ENCODE assay signal across 32 mouse cellular contexts in the genomic region with DNA sequence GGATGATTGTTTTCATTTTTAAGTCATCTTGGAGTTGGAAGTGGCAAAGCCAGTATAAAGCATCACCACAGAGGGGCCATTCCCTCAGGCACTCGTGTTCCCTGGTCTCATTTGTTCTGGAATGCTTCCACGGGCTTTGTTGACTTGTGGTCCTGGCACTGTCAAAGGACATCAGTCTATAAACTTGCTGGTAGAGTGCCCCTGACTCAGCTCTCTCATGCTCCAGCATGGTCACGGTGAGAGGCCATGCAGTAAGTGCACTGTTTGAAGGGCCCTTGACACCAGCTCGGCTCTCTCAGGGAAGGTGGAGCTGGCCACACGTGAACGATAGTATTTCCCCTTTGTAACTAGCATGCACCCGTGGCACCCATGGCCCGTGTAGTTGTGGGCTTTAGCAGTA. TPM values are rescaled to one million over a fixed set of nuclear protein-coding genes. Genes with fewer than 3 reads are reported as not detected.
A peak's percentile ranks its signal among the peaks of the same experiment; 100 is the strongest.
DNase-seq lines count a peak whose midpoint lies in the region; TF ChIP-seq lines count a peak whose summit lies in the region.
"Had no signal": no experiment of that assay in that cellular context is flagged by ENCODE, and none has a peak within 500 bp of the region (broad histone marks: within the 10 kb centered on the region; RNA-seq: fewer than 3 reads in every experiment).

No protein-coding gene starts in this region.

- H3K4me3 ChIP-seq in lung, adult 2 months (replicated peaks; ENCODE audit: extremely low read depth, low read depth, low read length): no peak overlapping the region
- H3K4me3 ChIP-seq: embryonic facial prominence, embryonic 12.5 days; embryonic facial prominence, embryonic 15.5 days; gastrocnemius, adult 2 months; heart, adult 2 months; heart, embryonic 10.5 days; heart, embryonic 13.5 days; hindbrain, embryonic 12.5 days; hindbrain, embryonic 15.5 days had no signal

- TF ChIP-seq CTCF in lung, adult 2 months (IDR thresholded peaks at IDR 0.05; ENCODE audit: insufficient read depth, low read length): no peak

- peak; percentile 76 to 83 for DNase-seq in lung, adult 18-20 months
- peak; percentile 39 for DNase-seq in lung, adult 2 months
- peak; percentile 34 for DNase-seq in lung, postnatal 10 days
- DNase-seq in lung, postnatal 36 days: peak; percentile 75
- no peak for DNase-seq in thymus, postnatal 0 days (ENCODE audit: low spot score)
- no peak for DNase-seq in embryo, embryonic 10 days (ENCODE audit: low spot score)
- DNase-seq in layer of hippocampus, adult 8-10 months (ENCODE audit: low spot score in 2 of 2): no peak
- DNase-seq: adrenal gland, adult 2 months; adrenal gland, postnatal 14 days; cerebellum, adult 11-12 months; cerebellum, adult 8-10 months; cerebellum, postnatal 10 days; cerebellum, postnatal 36 days; forebrain, postnatal 0 days; gastrocnemius, adult 2 months; gastrocnemius, postnatal 14 days; heart, adult 2 months had no signal

- TF ChIP-seq POLR2A in lung, adult 2 months (IDR thresholded peaks at IDR 0.05; ENCODE audit: borderline replicate concordance, extremely low read depth, low read depth, low read length): no peak

- peaks cover 8% of the 10 kb centered on the region for H3K4me1 ChIP-seq in lung, adult 2 months (ENCODE audit: control insufficient read depth, insufficient read depth, low read length)

- WGBS in lung, adult 2 months: 69% methylated on average over 8 of the region's 8 CpGs

RNA-seq across cellular contexts. Expression of a gene that starts 2.7 kb away (rescaled TPM):
- 0.18 TPM in 1 of 2 replicates, not detected in the other for polyA plus RNA-seq in lung, adult 2 months (2012; rRNA removed)
- 0.31 TPM in 1 of 2 replicates, not detected in the other for polyA plus RNA-seq in thymus, postnatal 0 days (2015; fragmentation: Nextera tagmentation; extraction: Ambion mirVana)
- total RNA-seq in layer of hippocampus, adult 8-10 months (2022): under 1 TPM in 2 of 4 experiments, not detected in 2; 0.64 to 0.67 TPM
- total RNA-seq: adrenal gland, adult 2 months; adrenal gland, postnatal 14 days; forebrain, postnatal 0 days; gastrocnemius, adult 2 months; gastrocnemius, postnatal 14 days; heart, adult 2 months; heart, postnatal 25 days; hematopoietic stem cell, adult 5-6 weeks; MEL had no signal
- polyA plus RNA-seq: adrenal gland, adult 2 months; C2C12; CD4-positive, CD25-positive, alpha-beta regulatory T cell, adult 4 months; embryonic facial prominence, embryonic 12.5 days; embryonic facial prominence, embryonic 15.5 days; forebrain, embryonic 11.5 days; forebrain, embryonic 14.5 days; forebrain, postnatal 0 days; gonadal fat pad, adult 2 months; heart, adult 2 months; heart, embryonic 10.5 days; heart, embryonic 13.5 days; heart, embryonic 16.5 days had no signal

RNA-seq across cellular contexts. Expression of a gene that starts 5.0 kb away (rescaled TPM):
- polyA plus RNA-seq in lung, adult 2 months (2012; rRNA removed): 9.5 and 10.9 TPM in 2 replicates
- polyA plus RNA-seq in thymus, postnatal 0 days (2015; fragmentation: Nextera tagmentation; extraction: Ambion mirVana): 6.2 and 7.4 TPM in 2 replicates
- 10 to 100 TPM; 21.5 to 24.3 (median 23.7) TPM for total RNA-seq in layer of hippocampus, adult 8-10 months (2022)

Comparison
In these comparisons a context has a peak if more than half of its experiments do, and no peak if none do; other contexts are left out.
1. DNase-seq: peak in lung, adult 18-20 months (2 of 2), lung, adult 2 months (single experiment), lung, postnatal 10 days (single experiment) and lung, postnatal 36 days (single experiment); none in thymus, postnatal 0 days (single experiment), embryo, embryonic 10 days (single experiment) and layer of hippocampus, adult 8-10 months (0 of 2).